Mouse (Mus musculus): ENCODE data around the gene Gpr135.

The Gpr135 gene

DNA sequence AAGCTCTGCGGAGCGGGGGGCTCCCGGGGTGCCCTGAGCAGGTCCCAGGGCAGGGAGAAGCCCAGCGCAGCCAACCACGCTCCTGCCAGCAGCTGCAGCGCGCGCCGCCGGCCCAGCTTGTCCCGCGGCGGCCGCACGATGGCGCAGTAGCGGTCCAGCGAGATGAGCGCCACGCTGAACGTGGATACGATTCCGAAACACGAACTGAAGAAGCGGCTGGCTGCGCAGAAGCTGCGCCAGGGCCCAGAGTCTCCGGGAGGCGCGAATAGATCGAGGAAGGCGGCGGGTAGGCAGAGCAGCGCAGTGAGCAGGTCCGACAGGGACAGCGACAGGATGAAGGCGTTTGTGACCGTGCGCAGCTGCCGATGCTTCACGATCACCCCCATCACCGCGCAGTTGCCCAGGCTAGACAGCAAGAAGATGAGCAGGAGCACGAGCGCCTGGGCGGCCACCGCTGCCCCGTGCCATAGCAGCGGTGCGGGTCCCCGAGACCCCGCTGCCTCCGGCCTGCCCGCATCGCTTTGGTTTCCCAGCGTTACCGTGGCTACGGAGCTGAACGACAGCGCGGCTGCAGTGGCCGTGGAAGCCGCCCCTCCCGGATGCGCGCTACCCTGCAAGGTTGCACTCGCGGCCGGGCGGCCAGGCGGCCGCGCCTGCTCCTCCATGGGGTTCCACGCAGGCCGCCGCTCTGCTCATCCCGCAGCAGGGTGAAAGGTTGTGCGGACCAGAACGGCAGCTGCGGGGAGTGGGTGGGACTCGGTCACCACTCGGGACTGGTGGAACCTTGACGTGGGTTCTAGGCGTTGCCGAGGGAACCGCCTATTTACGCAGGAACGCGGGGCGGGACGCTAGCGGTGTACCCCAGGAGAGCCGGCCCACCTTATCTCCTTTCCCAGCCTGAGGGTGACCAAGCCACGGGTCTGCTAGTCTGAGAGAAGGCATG lies at the start of gene Gpr135:
TSS of gene Gpr135 (minus strand) at position 799 of the 943 bp plus-strand sequence.
- peak; percentile 72 for DNase-seq (ENCODE audit: low read depth, low spot score)

- DNase-seq (ENCODE audit: low read depth, low spot score): no peak
Observed at GRCm38 (mm10) chr12:72115686-72116345, 44.9 kb upstream of the Gpr135 start.

- no peak for DNase-seq (ENCODE audit: low read depth, low spot score)
Observed at GRCm38 (mm10) chr12:72115126-72115525, 44.2 kb upstream of the Gpr135 start.

- peak; percentile 81 for DNase-seq (ENCODE audit: low read depth, low spot score)
Observed at GRCm38 (mm10) chr12:72104525-72105281, 33.8 kb upstream of the Gpr135 start.

- DNase-seq (ENCODE audit: low read depth, low spot score): no peak
Observed at GRCm38 (mm10) chr12:72104027-72104426, 33.1 kb upstream of the Gpr135 start.

DNA sequence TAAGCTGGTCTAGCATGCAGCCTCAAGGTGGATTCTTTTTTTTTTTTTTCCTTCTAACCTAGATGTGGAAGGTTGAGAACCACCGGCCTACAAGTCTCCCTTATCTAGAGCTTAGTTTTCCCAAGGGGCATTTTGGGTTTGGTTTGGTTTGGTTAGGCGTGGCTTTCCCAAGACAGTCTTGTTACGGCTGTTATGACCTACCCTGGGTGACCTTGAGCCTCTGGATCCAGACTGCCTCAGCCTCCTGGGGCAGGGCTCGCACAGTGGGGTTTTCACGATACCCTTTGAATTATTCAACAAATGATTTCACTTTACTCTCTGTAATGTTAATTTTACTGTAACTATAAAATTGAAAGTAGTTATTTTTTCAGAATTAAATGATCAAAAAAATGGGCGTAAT lies 31.9 kb upstream of the Gpr135 start:
- no peak for DNase-seq (ENCODE audit: low read depth, low spot score)

- no peak for DNase-seq (ENCODE audit: low read depth, low spot score)
Observed at GRCm38 (mm10) chr12:72096966-72097365, 26.0 kb upstream of the Gpr135 start.

- no peak for DNase-seq (ENCODE audit: low read depth, low spot score)
Observed at GRCm38 (mm10) chr12:72089802-72090201, 18.9 kb upstream of the Gpr135 start.

GRCm38 (mm10) chr12:72086166-72086825 lies 15.4 kb upstream of the Gpr135 start:
- DNase-seq (ENCODE audit: low read depth, low spot score): no peak

DNA sequence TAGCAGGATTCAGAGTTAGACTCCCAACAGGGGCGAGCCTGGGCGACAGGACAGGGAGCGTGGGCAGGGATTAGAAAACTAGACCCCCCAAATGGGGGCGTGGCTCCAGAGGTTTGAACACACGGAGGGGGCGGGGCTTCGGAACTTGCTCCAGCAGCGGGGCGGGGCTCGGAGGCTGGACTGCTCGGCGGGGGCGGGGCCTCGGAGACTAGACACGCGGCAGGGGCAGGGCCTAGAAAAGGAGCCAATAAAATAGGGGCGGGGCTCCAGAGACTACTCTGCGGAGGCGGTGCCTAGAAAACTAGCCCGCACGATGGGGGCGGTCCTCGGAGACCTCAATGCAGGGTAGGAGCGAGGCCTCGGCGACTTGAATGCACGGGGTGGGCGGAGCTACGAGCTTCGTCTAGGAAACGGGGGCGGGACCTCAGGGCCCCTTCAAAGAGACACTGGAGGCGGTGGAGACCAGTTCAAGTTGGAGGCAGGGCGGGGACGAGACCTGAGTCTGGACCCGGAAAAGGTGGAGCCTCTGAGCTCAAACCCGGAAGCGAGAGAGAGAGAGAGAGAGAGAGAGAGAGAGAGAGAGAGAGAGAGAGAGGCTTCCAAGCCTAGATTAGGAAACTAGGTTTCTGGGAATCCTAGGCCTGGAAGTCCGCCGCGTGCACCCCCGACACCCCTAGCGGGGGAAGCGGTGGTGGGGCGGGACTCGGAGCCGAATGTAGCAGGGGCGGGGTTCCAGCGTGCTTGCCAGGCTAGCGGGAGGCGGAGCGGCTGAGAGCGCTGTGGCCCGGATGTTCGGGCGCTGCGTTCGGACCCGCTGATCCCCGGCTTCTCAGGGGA lies 14.6 kb upstream of the Gpr135 start, which contains the start of the genes L3hypdh and Jkamp:
TSS of gene L3hypdh (minus strand) at position 111 of the 837 bp plus-strand sequence.
TSS of gene Jkamp (plus strand) at position 261 of the 837 bp plus-strand sequence.
- DNase-seq (ENCODE audit: low read depth, low spot score): peak; percentile 100

GRCm38 (mm10) chr12:72085024-72085328 lies 14.1 kb upstream of the Gpr135 start:
- DNase-seq (ENCODE audit: low read depth, low spot score): no peak

- no peak for DNase-seq (ENCODE audit: low read depth, low spot score)
Observed at GRCm38 (mm10) chr12:72084261-72085023, 13.5 kb upstream of the Gpr135 start.

- DNase-seq (ENCODE audit: low read depth, low spot score): no peak
Observed at GRCm38 (mm10) chr12:72083265-72083664, 12.3 kb upstream of the Gpr135 start.

- no peak for DNase-seq (ENCODE audit: low read depth, low spot score)
Observed at GRCm38 (mm10) chr12:72082370-72082769, 11.4 kb upstream of the Gpr135 start.

- DNase-seq (ENCODE audit: low read depth, low spot score): no peak
Observed at GRCm38 (mm10) chr12:72081961-72082360, 11.0 kb upstream of the Gpr135 start.

- no peak for DNase-seq (ENCODE audit: low read depth, low spot score)
Observed at GRCm38 (mm10) chr12:72078248-72078647, 7.3 kb upstream of the Gpr135 start.

DNA sequence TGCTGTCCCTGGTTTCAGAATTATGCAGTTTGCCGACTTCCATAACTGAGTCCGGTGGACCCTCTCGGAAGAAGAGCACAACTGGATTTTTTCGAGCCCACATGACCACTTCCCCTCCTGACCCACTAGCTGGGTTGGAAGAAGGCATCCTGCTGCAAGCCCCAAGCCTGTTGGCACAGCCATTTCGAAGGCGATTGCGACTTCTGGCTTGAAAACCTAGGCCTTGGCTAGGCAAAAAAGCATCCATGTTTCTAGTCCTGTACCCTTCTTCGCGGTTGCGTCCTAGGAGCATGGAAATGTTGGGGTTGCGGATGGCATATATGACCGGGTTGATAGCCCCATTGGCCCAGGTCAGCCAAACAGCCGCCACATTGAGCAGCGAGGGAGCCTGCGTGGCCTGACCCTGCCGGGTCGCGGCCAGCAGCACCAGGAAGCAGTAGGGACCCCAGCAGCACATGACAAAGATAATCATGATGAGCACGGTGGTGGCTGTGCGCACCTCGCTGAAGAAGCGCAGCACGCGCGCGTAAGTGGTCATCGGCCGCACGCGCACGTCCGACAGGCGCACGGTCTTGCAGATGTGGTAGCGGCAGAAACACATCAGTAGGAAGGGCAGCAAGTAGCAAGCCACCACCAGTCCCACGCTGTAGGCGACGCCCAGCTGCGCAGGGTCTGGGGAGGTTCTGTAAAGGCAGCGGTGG lies 1.1 kb downstream of the Gpr135 start:
- DNase-seq (ENCODE audit: low read depth, low spot score): peak; percentile 44

- no peak for DNase-seq (ENCODE audit: low read depth, low spot score)
Observed at GRCm38 (mm10) chr12:72057780-72058179, 13.1 kb downstream of the Gpr135 start.

- peak; percentile 36 for DNase-seq (ENCODE audit: low read depth, low spot score)
Observed at GRCm38 (mm10) chr12:72053851-72054250, 17.1 kb downstream of the Gpr135 start.

All from retina, postnatal 7 days (tissue).